Mouse (Mus musculus) E14TG2a.4 (cell line): ENCODE results near the gene Slamf9.

Experiments
- H3K27me3 ChIP-seq: 2 replicates; pipeline ENCODE4 v1.6.1; 2014; ENCODE audit warnings: low read length, control low read depth; ENCODE audit not compliant: insufficient read depth
- H3K36me3 ChIP-seq: 2 replicates; pipeline ENCODE4 v1.6.1; 2014; ENCODE audit warnings: low read length, control low read depth; ENCODE audit not compliant: insufficient read depth
- H3K4me1 ChIP-seq: replicated peaks from 2 replicates; pipeline ENCODE4 v1.6.1; 2014; ENCODE audit warnings: low read depth, low read length, control low read depth
- H3K4me3 ChIP-seq: replicated peaks from 2 replicates; pipeline ENCODE4 v1.5.1; 2014; ENCODE audit warnings: mild to moderate bottlenecking, low read length
- H3K9me3 ChIP-seq: 2 replicates; pipeline ENCODE4 v1.6.1; 2014; ENCODE audit warnings: low read length, control low read depth
- CTCF ChIP-seq: conservative IDR thresholded peaks from 2 replicates; pipeline ENCODE4 v1.5.1; 2014; ENCODE audit warnings: low read length
- NANOG ChIP-seq: IDR thresholded peaks from 2 replicates; pipeline ENCODE4 v1.6.1; 2014; ENCODE audit warnings: borderline replicate concordance, low read length, mixed read lengths
- POU5F1 ChIP-seq: IDR thresholded peaks from 2 replicates; pipeline ENCODE4 v1.6.1; 2014; ENCODE audit warnings: low read length, borderline replicate concordance

The Slamf9 gene

DNA sequence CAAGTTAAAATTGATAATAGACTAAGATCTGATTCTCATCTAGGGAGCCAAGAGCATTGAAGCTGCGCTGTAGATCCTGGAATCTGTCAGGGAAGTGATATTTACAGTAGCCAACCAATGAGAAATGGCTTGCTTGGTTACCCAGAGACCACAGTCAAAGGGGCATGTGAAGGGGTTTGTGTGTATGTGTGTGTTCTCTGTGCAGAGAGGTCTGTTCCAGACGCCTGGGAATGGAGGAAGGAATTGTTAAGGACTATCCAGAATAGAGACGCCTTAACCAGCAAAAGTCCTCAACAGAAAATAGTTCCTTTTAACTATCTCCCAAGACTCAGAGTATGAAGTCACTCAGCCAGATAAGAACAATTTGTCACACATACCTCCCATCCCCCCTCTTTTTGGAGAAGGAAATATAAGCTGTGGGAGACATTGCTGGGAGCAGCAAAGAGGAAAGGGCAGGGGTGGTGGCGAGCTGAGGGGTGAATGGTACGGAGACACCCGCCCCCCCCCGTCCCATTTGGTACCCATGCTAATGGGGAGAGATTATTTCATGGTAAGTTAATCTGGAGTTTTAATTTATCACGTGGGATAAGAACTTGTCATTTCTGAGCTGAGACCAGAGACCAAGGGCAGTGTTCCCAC is 5.2 kb upstream of the Slamf9 start:
- H3K4me3 ChIP-seq, result no peak overlapping the region
- peaks cover 11% of the 10 kb centered on the region for H3K27me3 ChIP-seq
- TF ChIP-seq NANOG (no peak), POU5F1 (no peak)
- no peaks in the 10 kb centered on the region for H3K36me3 ChIP-seq
- no peaks in the 10 kb centered on the region for H3K9me3 ChIP-seq
- H3K4me1 ChIP-seq, result peaks cover 29% of the 10 kb centered on the region

- Histone ChIP-seq H3K27me3 (peaks cover 36% of the 10 kb centered on the region), H3K4me3 (no peak overlapping the region), H3K4me1 (peaks cover 10% of the 10 kb centered on the region), H3K9me3 (no peaks in the 10 kb centered on the region), H3K36me3 (no peaks in the 10 kb centered on the region)
- no peak for TF ChIP-seq NANOG
- no peak for TF ChIP-seq POU5F1
- no peak for TF ChIP-seq CTCF
Measured at GRCm38 (mm10) chr1:172472909-172473308, 2.2 kb upstream of the Slamf9 start.

DNA sequence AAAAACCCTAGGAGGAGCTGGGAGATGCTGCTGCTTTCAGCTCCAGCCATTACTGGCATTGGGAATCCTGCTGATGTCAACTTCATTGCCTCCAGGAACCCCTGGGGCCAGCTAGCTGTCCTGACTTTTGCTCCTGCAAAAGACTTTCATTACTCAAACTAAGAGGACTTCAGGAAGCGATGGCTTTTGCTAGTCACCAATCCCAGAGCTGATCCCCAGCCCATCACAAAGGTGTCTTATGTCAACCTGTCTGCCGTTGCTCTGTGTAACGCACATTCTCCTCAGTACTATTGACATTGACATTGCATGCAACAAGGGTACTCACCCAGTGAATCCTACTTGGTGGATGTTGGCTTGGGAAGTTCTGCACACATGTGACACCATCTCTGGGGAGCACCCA is 962 bp upstream of the Slamf9 start:
- H3K36me3 ChIP-seq, result no peaks in the 10 kb centered on the region
- 0 out of 2 replicates have a peak, but pooled peaks cover 3% of the 10 kb centered on the region for H3K4me1 ChIP-seq
- TF ChIP-seq POU5F1 (no peak), NANOG (no peak), CTCF (no peak)
- H3K27me3 ChIP-seq, result peaks cover 45% of the 10 kb centered on the region
- H3K9me3 ChIP-seq, result no peaks in the 10 kb centered on the region
- no peak overlapping the region for H3K4me3 ChIP-seq

- H3K9me3 ChIP-seq, result no peaks in the 10 kb centered on the region
- no peak overlapping the region for H3K4me3 ChIP-seq
- peaks cover 19% of the 10 kb centered on the region for H3K4me1 ChIP-seq
- H3K27me3 ChIP-seq, result peaks cover 52% of the 10 kb centered on the region
- no peaks in the 10 kb centered on the region for H3K36me3 ChIP-seq
- TF ChIP-seq NANOG (no peak), POU5F1 (no peak)
Measured at GRCm38 (mm10) chr1:172478020-172478419, 2.9 kb downstream of the Slamf9 start.

GRCm38 (mm10) chr1:172480376-172480775 is 5.2 kb downstream of the Slamf9 start:
- Histone ChIP-seq H3K36me3 (peaks cover 9% of the 10 kb centered on the region), H3K27me3 (peaks cover 50% of the 10 kb centered on the region), H3K4me3 (peak overlapping the region; percentile 83; the same call in 1 of the 2 replicates), H3K4me1 (peaks cover 41% of the 10 kb centered on the region), H3K9me3 (no peaks in the 10 kb centered on the region)
- TF ChIP-seq NANOG (no peak), CTCF (no peak), POU5F1 (no peak)

DNA sequence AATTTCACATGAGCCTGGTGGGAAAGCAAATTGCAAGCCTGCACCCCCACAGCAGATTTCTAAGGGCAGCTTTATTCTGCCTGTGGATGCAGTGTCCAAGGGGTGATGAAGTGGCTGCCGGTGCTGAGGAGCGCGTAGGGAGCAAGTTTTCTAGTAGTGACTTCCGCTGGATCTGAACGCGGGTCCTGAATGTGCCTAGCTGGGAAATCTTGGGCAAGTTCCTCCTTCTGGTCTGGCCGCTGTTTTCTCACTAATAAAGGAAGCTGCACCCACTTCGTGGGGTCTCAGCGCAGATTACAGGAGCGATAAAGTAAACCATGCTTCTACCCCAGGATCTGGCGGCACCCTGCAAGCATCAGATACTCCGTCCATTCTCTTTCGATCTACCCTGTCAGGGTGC is 6.0 kb downstream of the Slamf9 start:
- peaks cover 46% of the 10 kb centered on the region for H3K4me1 ChIP-seq
- no peaks in the 10 kb centered on the region for H3K9me3 ChIP-seq
- H3K27me3 ChIP-seq, result peaks cover 42% of the 10 kb centered on the region
- peak overlapping the region; percentile 83 for H3K4me3 ChIP-seq
- peaks cover 13% of the 10 kb centered on the region for H3K36me3 ChIP-seq
- TF ChIP-seq POU5F1, result no peak
- TF ChIP-seq NANOG, result no peak
- no peak for TF ChIP-seq CTCF

GRCm38 (mm10) chr1:172481540-172482280 is 6.6 kb downstream of the Slamf9 start, which contains the start of gene Igsf9:
Gene Igsf9, plus strand, starts transcription at chr1:172481788.
- H3K9me3 ChIP-seq, result no peaks in the 10 kb centered on the region
- H3K27me3 ChIP-seq, result peaks cover 36% of the 10 kb centered on the region
- peaks cover 19% of the 10 kb centered on the region for H3K36me3 ChIP-seq
- TF ChIP-seq POU5F1, result no peak
- TF ChIP-seq CTCF, result no peak
- peak within 1 kb of the TSS; percentile 83 for H3K4me3 ChIP-seq
- H3K4me1 ChIP-seq, result peaks cover 49% of the 10 kb centered on the region

GRCm38 (mm10) chr1:172482518-172483360 is 7.6 kb downstream of the Slamf9 start:
- no peak for TF ChIP-seq NANOG
- TF ChIP-seq POU5F1, result no peak
- TF ChIP-seq CTCF, result no peak
- Histone ChIP-seq H3K36me3 (peaks cover 29% of the 10 kb centered on the region), H3K4me1 (peaks cover 49% of the 10 kb centered on the region), H3K9me3 (no peaks in the 10 kb centered on the region), H3K4me3 (peak overlapping the region; percentile 83), H3K27me3 (peaks cover 30% of the 10 kb centered on the region)
